Mouse (Mus musculus): ENCODE data around the gene Gabarapl1. TPM values are rescaled to one million over a fixed set of nuclear protein-coding genes. Genes with fewer than 3 reads are reported as not detected.
"Not testable (repeated sequence)": the region's sequence is repeated elsewhere in the genome, so short reads cannot be mapped to it uniquely, and the experiment has no call there.

The Gabarapl1 gene
- total RNA-seq (2021), result 100 to 1,000 TPM in 1 of 2 experiments, 10 to 100 TPM in 1; 61.3 to 105 TPM
- long read RNA-seq, experiment 1, transcript Gabarapl1-201 (4 exons, 1,820 nt), result major isoform, 22 of 168 reads
- long read RNA-seq, experiment 1, partial matches to known transcripts, result 1 of 168 reads
- long read RNA-seq, experiment 1, other reads (novel, unspliced or antisense), result 144 of 168 reads
- long read RNA-seq, experiment 2, transcript Gabarapl1-201 (4 exons, 1,820 nt), result major isoform, 24 of 213 reads
- long read RNA-seq, experiment 2, partial matches to known transcripts, result 0 of 213 reads
- long read RNA-seq, experiment 2, other reads (novel, unspliced or antisense), result 189 of 213 reads

GRCm38 (mm10) chr6:129532942-129533860 lies at the start of gene Gabarapl1:
Gene Gabarapl1 (plus strand): TSS chr6:129533160.
- peak; percentile 87 for DNase-seq (ENCODE audit: low spot score)

DNA sequence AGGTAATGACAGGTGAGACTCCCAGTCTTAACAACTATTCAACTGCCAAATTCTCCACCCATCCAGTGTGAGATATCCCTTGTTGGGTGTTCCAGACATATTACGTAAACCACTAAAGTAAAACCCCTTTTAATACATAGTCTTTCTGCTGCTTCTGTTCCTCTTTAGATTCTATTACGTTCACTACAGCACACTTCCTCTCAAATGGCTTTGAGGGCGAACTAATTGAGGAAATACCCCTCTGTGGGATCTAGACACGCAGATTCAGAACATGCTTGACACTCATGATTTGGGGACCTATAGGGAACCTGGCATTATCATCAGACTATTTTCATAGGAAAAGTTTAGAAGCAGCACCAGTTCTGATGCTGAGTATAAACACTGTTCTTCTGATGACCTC lies 38.0 kb upstream of the Gabarapl1 start:
- DNase-seq (ENCODE audit: low spot score), result no peak

DNA sequence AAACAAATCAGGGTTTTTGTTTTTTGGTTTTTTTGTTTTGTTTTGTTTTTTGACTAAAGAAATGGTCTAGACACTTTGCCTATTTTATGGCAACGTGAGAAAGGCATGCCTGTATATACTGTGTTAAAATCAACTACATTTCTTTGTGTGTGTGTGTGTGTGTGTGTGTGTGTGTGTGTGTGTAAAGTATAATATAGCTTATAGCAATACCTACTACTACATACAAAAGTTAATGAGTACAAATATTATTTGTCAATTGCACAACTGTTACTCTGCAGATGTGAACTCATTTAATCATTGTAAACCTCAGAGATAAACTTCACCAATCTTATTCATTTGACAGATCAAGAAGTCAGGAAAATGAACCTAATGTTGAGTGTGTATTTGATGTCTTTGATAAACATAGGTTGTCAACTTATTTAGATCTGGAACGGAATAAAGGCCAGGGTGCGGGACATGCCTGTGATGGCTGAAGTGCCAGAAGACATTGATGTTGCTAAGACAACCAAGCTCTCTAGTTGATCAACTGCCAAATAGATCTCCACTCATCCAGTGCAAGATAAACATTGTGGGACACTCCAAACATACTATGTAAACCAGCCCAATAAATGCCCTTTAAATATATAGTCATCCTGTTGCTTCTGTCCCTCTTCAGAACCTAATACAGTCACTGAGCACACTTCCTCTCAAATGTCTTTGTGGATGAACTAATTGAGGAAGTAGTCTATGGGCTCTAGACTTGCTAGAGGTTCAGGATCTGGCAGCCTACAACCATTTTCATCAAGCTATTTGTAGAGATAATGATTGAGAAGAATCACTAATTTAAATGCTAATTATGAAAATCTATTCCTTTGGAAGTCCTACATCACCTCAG lies 35.4 kb upstream of the Gabarapl1 start:
- no peak for DNase-seq (ENCODE audit: low spot score)

GRCm38 (mm10) chr6:129499516-129499915 lies 33.4 kb upstream of the Gabarapl1 start:
- DNase-seq (ENCODE audit: low spot score), result not testable (repeated sequence)

GRCm38 (mm10) chr6:129503471-129503870 lies 29.5 kb upstream of the Gabarapl1 start:
- no peak for DNase-seq (ENCODE audit: low spot score)

DNA sequence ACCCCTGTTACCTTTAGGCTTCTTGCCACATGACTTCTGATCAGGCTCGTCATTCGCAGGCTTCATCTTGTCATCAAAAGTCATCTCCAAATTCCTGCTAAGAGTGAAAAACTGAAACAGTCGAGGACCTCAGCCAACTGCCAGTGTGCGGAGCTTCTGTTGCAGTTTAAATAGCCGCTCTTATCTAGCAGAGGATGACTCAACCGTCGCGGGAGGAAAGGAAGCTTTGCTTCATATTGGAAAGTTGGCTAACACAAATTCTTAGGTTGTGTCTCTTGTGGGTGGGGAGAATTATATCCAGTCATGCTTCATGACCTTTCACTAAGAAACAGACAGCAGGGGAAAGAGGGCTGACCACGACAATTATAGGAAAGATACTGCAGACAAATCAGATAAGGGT lies 25.9 kb upstream of the Gabarapl1 start, which contains the start of gene Olr1:
Gene Olr1 (minus strand): TSS at position 142 of the 400 bp plus-strand sequence.
- no peak for DNase-seq (ENCODE audit: low spot score)

DNA sequence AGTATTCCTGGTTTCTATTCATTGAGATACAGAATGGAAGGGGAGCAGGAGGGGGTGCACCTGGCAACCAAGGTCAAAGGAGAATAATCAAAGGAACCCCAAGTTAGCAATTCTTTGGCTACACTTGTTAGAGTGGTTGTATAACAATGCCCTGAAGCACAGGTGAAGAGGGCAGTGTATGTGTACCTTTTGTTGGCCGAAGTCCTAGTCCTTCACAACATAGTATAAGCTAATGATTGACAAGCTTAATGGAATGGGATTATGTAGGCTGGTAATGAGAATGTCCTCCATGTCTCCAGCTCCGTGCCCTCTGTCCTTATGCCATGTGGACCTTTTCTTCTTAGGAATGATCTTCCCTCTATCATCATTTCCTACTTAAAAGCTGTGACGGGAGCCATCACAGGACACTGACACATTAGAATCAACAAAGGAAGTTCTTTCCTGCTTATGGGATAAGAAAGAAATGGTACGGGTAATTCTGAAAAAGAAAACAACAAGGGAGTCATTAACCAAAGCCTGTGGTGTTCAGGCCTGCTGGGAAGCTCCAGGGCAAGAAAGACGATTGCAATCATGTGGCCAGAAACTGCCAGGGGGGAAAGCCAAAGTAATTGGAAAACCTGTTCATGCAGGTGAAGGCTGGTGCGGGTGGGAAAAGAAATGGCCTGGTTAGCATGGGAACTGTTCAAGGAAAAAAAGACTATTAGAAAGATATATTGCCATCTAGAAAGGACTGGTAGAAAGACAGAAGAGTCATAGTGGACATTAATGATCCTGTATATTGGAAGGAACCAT lies 22.6 kb upstream of the Gabarapl1 start:
- no peak for DNase-seq (ENCODE audit: low spot score)

DNA sequence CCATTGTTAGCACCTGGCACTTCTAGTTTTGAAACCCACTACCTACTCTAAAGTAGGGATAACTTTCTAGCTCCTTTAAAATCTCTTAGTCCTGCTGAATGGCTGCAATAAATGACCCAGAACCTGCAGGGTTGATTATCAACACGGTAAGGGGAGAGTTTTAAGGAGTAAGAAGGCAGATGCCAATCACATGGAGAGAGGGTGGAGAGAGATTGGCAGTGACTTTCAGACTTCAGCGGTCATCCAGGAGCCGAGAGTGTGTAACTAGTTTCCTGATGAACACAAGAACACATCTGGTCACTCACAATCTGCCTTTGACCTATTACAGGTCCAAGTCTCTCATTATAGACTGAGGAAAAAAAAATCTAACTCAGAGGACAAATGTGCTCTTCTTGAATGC lies 20.6 kb upstream of the Gabarapl1 start, which contains the start of gene Tmem52b:
Gene Tmem52b (plus strand): TSS at position 189 of the 400 bp plus-strand sequence.
- no peak for DNase-seq (ENCODE audit: low spot score)

GRCm38 (mm10) chr6:129512868-129513267 lies 20.1 kb upstream of the Gabarapl1 start:
- no peak for DNase-seq (ENCODE audit: low spot score)

DNA sequence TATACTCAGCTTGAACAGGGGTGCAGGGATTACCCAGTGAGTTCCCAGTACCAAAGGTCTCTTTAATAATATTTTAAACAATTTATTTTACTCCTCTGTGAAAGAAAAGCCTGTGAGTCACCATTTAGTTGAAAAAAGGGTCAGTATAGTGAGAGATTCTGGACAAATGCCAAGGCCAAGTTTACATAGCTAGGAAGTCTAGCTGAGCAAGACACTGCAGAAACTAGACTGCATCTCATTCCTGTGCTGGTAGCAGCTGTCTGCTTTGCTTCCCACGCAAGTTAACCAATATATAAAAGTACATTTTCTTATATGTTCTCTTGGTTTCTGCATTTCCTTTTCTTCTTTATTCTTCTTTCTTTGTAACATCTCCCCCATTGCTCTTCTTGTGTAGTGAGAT lies 19.6 kb upstream of the Gabarapl1 start:
- DNase-seq (ENCODE audit: low spot score), result no peak

- no peak for DNase-seq (ENCODE audit: low spot score)
These were observed 18.6 kb upstream of the Gabarapl1 start for GRCm38 (mm10) chr6:129514376-129514775.

- DNase-seq (ENCODE audit: low spot score), result no peak
These were observed 17.9 kb upstream of the Gabarapl1 start for GRCm38 (mm10) chr6:129515068-129515467.

GRCm38 (mm10) chr6:129516388-129516787 lies 16.6 kb upstream of the Gabarapl1 start:
- DNase-seq (ENCODE audit: low spot score), result no peak

- peak; percentile 28 for DNase-seq (ENCODE audit: low spot score)
These were observed 15.1 kb upstream of the Gabarapl1 start for GRCm38 (mm10) chr6:129517752-129518408.

DNA sequence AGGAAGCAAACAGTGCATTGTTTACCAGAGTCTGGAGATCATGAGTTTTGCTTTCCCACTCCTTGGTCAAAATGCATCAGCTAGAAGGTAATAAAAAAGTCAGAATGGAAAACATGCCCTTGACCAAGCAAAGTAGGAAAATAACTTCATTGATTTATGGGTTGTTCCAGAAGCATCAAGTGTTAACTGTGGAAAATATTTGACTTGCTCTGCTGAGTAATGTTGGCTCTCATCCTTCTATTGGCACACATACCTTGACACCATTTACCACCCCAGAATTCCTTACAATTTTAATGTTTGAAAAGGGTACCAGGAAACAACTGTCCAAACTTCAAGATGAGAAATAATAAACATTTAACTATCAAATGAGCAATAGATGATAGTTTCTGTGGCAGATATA lies 6.9 kb upstream of the Gabarapl1 start:
- DNase-seq (ENCODE audit: low spot score), result no peak

DNA sequence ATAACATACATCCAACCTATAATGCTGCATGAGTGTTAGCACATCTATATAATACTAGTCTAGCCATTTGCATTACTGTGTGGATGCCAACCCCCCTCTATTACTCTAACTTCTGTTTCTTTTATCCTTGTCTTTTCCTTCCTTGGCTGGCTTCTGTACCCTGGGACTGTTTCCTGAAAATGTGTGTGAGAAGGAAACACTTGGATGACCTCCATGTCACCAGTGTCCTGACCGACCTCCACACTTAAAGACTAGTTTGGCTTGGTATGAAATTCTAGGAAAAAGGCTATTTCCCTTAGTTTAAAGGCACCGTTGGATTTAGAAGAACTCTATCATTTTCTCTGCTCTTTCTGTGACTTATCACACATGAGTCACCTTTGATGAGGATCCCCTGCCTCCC lies 5.5 kb upstream of the Gabarapl1 start:
- DNase-seq (ENCODE audit: low spot score), result no peak

DNA sequence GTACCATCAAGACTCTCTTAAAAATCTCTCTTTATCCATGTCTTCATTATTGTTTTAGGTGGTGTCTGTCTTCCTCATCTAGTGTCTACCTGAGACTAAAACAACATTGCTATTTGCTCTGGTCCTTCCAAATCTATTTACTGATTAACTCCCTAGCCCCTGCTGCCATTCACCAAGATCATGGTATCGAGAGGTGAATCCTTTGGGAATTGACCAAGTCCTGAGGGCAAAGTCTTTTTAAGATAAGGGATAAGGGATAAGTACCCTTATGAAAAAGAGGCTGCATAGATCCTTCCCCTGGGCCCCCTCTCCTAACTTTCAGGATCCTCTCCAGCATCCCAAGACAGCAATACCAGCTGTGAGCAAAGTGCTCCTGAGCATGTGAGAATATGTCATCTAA lies 3.4 kb upstream of the Gabarapl1 start:
- no peak for DNase-seq (ENCODE audit: low spot score)

GRCm38 (mm10) chr6:129530261-129530660 lies 2.7 kb upstream of the Gabarapl1 start:
- DNase-seq (ENCODE audit: low spot score), result no peak

- DNase-seq (ENCODE audit: low spot score), result peak; percentile 84
These were observed 411 bp upstream of the Gabarapl1 start for GRCm38 (mm10) chr6:129532556-129532941.

DNA sequence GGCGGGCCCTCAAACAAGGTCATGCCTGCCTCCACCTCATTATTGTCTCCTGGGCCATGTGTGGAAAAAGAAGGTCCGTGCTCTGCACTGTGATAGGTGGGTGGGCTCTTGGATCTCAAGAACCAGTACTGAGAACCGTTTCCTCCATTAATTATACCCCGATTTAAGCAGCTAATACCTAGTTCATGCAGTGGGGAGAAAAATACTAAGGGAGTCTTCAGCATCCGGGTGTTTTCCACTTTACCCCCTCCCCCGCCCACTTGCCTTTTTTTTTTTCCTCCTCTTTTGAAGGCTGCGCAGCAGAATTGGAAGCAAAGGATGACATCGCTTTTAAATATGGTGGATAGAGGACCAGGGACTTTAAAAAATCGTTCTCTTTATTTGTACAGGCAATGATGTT lies 1.1 kb downstream of the Gabarapl1 start:
- DNase-seq (ENCODE audit: low spot score), result no peak

Data from gastrocnemius, adult 18-20 months (tissue).